Mouse (Mus musculus): Measurements from ENCODE around the gene Itga5.

GRCm38 (mm10) chr15:103315011-103315502 is 51.5 kb downstream of the Itga5 start:
- TF ChIP-seq POLR2A (IDR thresholded peaks at IDR 0.05; ENCODE audit: borderline replicate concordance, low read depth, low read length) (no peak), CTCF (IDR thresholded peaks at IDR 0.05; ENCODE audit: low read depth, low read length) (no peak)

All from bone marrow macrophage, adult 2 months (primary cell).